Mouse (Mus musculus) heart, adult 2 months (tissue): ENCODE measurements at regions not wholly inside any gene's neighbourhood (a gene's known extent, or its start where the extent isn't known, plus 50 kb on each side); places are given as distances from the start of the nearest gene placed in this dataset.

Experiments used
- CTCF ChIP-seq: fragments of 200-600 bp; IDR thresholded peaks from 2 replicates; pipeline ENCODE4 v1.8.1; 2022; ENCODE audit warnings: antibody characterized with exemption, mild to moderate bottlenecking, moderate library complexity
- POLR2A ChIP-seq: fragments of 200-500 bp; IDR thresholded peaks from 2 replicates; pipeline ENCODE4 v1.6.1; 2011; ENCODE audit warnings: mild to moderate bottlenecking, low read depth, low read length, control low read depth; ENCODE audit not compliant: insufficient read depth

- no peak for TF ChIP-seq CTCF
- no peak for TF ChIP-seq POLR2A
These were observed 283.6 kb downstream of the Prdm2 start for GRCm38 (mm10) chr4:142929245-142929644.
